11 mouse cellular contexts compared by ENCODE assay signal in genomic region chr12:53753368-53753937, GRCm38 (mm10).
DNase-seq lines count a peak whose midpoint lies in the region; ATAC-seq and TF ChIP-seq lines count a peak whose summit lies in the region.
"Had no signal": no experiment of that assay in that cellular context is flagged by ENCODE, and none has a peak within 500 bp of the region (broad histone marks: within the 10 kb centered on the region; RNA-seq: fewer than 3 reads in every experiment).

No protein-coding gene starts in this region.

- TF ChIP-seq POLR2A in lung, adult 2 months (IDR thresholded peaks at IDR 0.05; ENCODE audit: borderline replicate concordance, extremely low read depth, low read depth, low read length): no peak

- ATAC-seq in frontal cortex, adult (ENCODE audit: low TSS enrichment): peak; percentile 55; the same call in 1 of the 2 replicates
- no peak for ATAC-seq in lung, embryonic 14.5 days (ENCODE audit: insufficient read depth)
- ATAC-seq in forebrain, postnatal 0 days: peak; percentile 53
- ATAC-seq in liver, embryonic 11.5 days (replicated peaks; ENCODE audit: low FRiP score): no peak
- ATAC-seq: CD4-positive, CD25-positive, alpha-beta regulatory T cell, adult 4 months had no signal

- WGBS in lung, embryonic 14.5 days: 26% methylated on average over 13 of the region's 13 CpGs
- WGBS in lung, adult 2 months: 60% methylated on average over 13 of the region's 13 CpGs
- 9% methylated on average over 13 of the region's 13 CpGs for whole genome bisulfite sequencing in forebrain, postnatal 0 days
- 60% methylated on average over 13 of the region's 13 CpGs for WGBS in liver, embryonic 11.5 days

- TF ChIP-seq CTCF in lung, embryonic 14.5 days (IDR thresholded peaks at IDR 0.05; ENCODE audit: low read depth): no peak
- TF ChIP-seq CTCF in lung, adult 2 months (IDR thresholded peaks at IDR 0.05; ENCODE audit: insufficient read depth, low read length): no peak
- TF ChIP-seq CTCF in forebrain, postnatal 0 days (IDR thresholded peaks at IDR 0.05; ENCODE audit: low read depth): no peak

- no peaks in the 10 kb centered on the region for H3K27me3 ChIP-seq in lung, embryonic 14.5 days (ENCODE audit: insufficient read depth, low read length)
- no peaks in the 10 kb centered on the region; the same call in 1 of the 2 replicates for H3K27me3 ChIP-seq in forebrain, postnatal 0 days (ENCODE audit: insufficient read depth, low read length)
- no peaks in the 10 kb centered on the region for H3K27me3 ChIP-seq in liver, embryonic 11.5 days (replicated peaks; ENCODE audit: control insufficient read depth, insufficient read depth, low read length)
- H3K27me3 ChIP-seq: embryonic facial prominence, embryonic 12.5 days had no signal

- no peaks in the 10 kb centered on the region for H3K36me3 ChIP-seq in lung, embryonic 14.5 days (ENCODE audit: insufficient read depth)
- H3K36me3 ChIP-seq in forebrain, postnatal 0 days (ENCODE audit: insufficient read depth): no peaks in the 10 kb centered on the region
- no peaks in the 10 kb centered on the region for H3K36me3 ChIP-seq in liver, embryonic 11.5 days (ENCODE audit: control insufficient read depth, insufficient read depth, low read length)
- H3K36me3 ChIP-seq: embryonic facial prominence, embryonic 12.5 days had no signal

- H3K9ac ChIP-seq in lung, embryonic 14.5 days: no peak overlapping the region
- H3K9ac ChIP-seq in forebrain, postnatal 0 days: no peak overlapping the region
- H3K9ac ChIP-seq in liver, embryonic 11.5 days (ENCODE audit: low read depth, low read length): no peak overlapping the region
- H3K9ac ChIP-seq: embryonic facial prominence, embryonic 12.5 days had no signal

- H3K4me2 ChIP-seq in lung, embryonic 14.5 days: no peak overlapping the region
- peak overlapping the region; percentile 28 for H3K4me2 ChIP-seq in forebrain, postnatal 0 days (ENCODE audit: low read depth)
- H3K4me2 ChIP-seq in liver, embryonic 11.5 days: no peak overlapping the region
- H3K4me2 ChIP-seq: embryonic facial prominence, embryonic 12.5 days had no signal

- H3K4me1 ChIP-seq in lung, embryonic 14.5 days (ENCODE audit: insufficient read depth): no peaks in the 10 kb centered on the region
- no peaks in the 10 kb centered on the region for H3K4me1 ChIP-seq in lung, adult 2 months (ENCODE audit: control insufficient read depth, insufficient read depth, low read length)
- H3K4me1 ChIP-seq in forebrain, postnatal 0 days (ENCODE audit: insufficient read depth): peaks cover 16% of the 10 kb centered on the region; the same call in 1 of the 2 replicates
- no peaks in the 10 kb centered on the region; the same call in 1 of the 2 replicates for H3K4me1 ChIP-seq in liver, embryonic 11.5 days (replicated peaks; ENCODE audit: control insufficient read depth, insufficient read depth, low read length)

- H3K4me3 ChIP-seq in lung, embryonic 14.5 days (ENCODE audit: low read depth, low read length): no peak overlapping the region
- H3K4me3 ChIP-seq in lung, adult 2 months (replicated peaks; ENCODE audit: extremely low read depth, low read depth, low read length): no peak overlapping the region
- H3K4me3 ChIP-seq in forebrain, postnatal 0 days (ENCODE audit: low read depth, low read length): peak overlapping the region; percentile 11; the same call in 1 of the 2 replicates
- H3K4me3 ChIP-seq in liver, embryonic 11.5 days (ENCODE audit: low read depth, low read length): no peak overlapping the region
- H3K4me3 ChIP-seq: embryonic facial prominence, embryonic 12.5 days had no signal

- DNase-seq in frontal cortex, postnatal 25 days (ENCODE audit: low spot score in 2 of 2): no peak
- peak; percentile 21 for DNase-seq in lung, embryonic 14.5 days
- no peak for DNase-seq in lung, adult 2 months
- peak; percentile 52 for DNase-seq in forebrain, postnatal 0 days
- DNase-seq in retina, embryonic 14.5 days (ENCODE audit: low spot score): peak; percentile 64
- DNase-seq in liver, embryonic 11.5 days (ENCODE audit: low spot score): no peak
- no peak for DNase-seq in gastrocnemius, adult 8-10 months (ENCODE audit: low spot score in 2 of 2)
- DNase-seq: thymus, adult 2 months had no signal

- H3K27ac ChIP-seq in lung, embryonic 14.5 days (ENCODE audit: low read depth): no peak overlapping the region
- H3K27ac ChIP-seq in forebrain, postnatal 0 days (ENCODE audit: low read depth, low read length): no peak overlapping the region
- H3K27ac ChIP-seq in liver, embryonic 11.5 days (ENCODE audit: low read depth, low read length): no peak overlapping the region
- H3K27ac ChIP-seq: embryonic facial prominence, embryonic 12.5 days had no signal

- H3K9me3 ChIP-seq in lung, embryonic 14.5 days (ENCODE audit: low read depth, low read length): no peaks in the 10 kb centered on the region
- H3K9me3 ChIP-seq in forebrain, postnatal 0 days (ENCODE audit: low read length): no peaks in the 10 kb centered on the region
- no peaks in the 10 kb centered on the region for H3K9me3 ChIP-seq in liver, embryonic 11.5 days (ENCODE audit: control insufficient read depth, low read length)
- H3K9me3 ChIP-seq: embryonic facial prominence, embryonic 12.5 days had no signal

Comparison
In these comparisons a context has a peak if more than half of its experiments do, and no peak if none do; other contexts are left out.
1. DNase-seq: peak in lung, embryonic 14.5 days (single experiment), forebrain, postnatal 0 days (single experiment) and retina, embryonic 14.5 days (single experiment); none in frontal cortex, postnatal 25 days (0 of 2), lung, adult 2 months (single experiment), liver, embryonic 11.5 days (single experiment) and gastrocnemius, adult 8-10 months (0 of 2).
2. ATAC-seq: peak in frontal cortex, adult (single experiment) and forebrain, postnatal 0 days (single experiment); none in lung, embryonic 14.5 days (single experiment) and liver, embryonic 11.5 days (single experiment).